Mouse (Mus musculus) C2C12 (cell line): Measurements from ENCODE around the gene A830018L16Rik. TPM values are rescaled to one million over a fixed set of nuclear protein-coding genes. Genes with fewer than 3 reads are reported as not detected.

Experiments used
- H3K27me3 ChIP-seq: one replicate; pipeline ENCODE4 v1.6.1; 2011; ENCODE audit not compliant: control insufficient read depth, insufficient read depth, insufficient read length
- H3K36me3 ChIP-seq: one replicate; pipeline ENCODE4 v1.6.1; 2011; ENCODE audit not compliant: control insufficient read depth, insufficient read depth
- H3K4me3 ChIP-seq: one replicate; pipeline ENCODE4 v1.5.1; 2011; ENCODE audit warnings: mild to moderate bottlenecking, control low read depth; ENCODE audit not compliant: poor library complexity, insufficient read depth, severe bottlenecking
- H3K79me2 ChIP-seq: one replicate; pipeline ENCODE4 v1.6.1; 2011; ENCODE audit not compliant: control insufficient read depth, insufficient read depth
- H3K79me3 ChIP-seq: one replicate; pipeline ENCODE4 v1.6.1; 2011; ENCODE audit warnings: low read depth, control low read depth
- H3ac ChIP-seq: one replicate; pipeline ENCODE3; 2011; ENCODE audit warnings: low read depth; ENCODE audit not compliant: control insufficient read depth, insufficient read length
- CEBPB ChIP-seq: IDR thresholded peaks from one replicate; pipeline ENCODE4 v1.6.1; 2011; ENCODE audit warnings: low read depth, mild to moderate bottlenecking, control low read depth, moderate library complexity
- CTCF ChIP-seq: IDR thresholded peaks from one replicate; pipeline ENCODE4 v1.5.1; 2011; ENCODE audit not compliant: control insufficient read depth, insufficient read depth, insufficient read length
- FOSL1 ChIP-seq: IDR thresholded peaks from one replicate; pipeline ENCODE4 v1.8.0; 2011; ENCODE audit warnings: mild to moderate bottlenecking, low read length; ENCODE audit not compliant: poor library complexity, insufficient read depth, severe bottlenecking
- MAX ChIP-seq: IDR thresholded peaks from one replicate; pipeline ENCODE4 v1.6.1; 2011; ENCODE audit warnings: mild to moderate bottlenecking, control low read depth
- MYOD1 ChIP-seq: IDR thresholded peaks from one replicate; pipeline ENCODE4 v1.6.1; 2011; ENCODE audit warnings: low read depth; ENCODE audit not compliant: control insufficient read depth, insufficient read length
- MYOG ChIP-seq: IDR thresholded peaks from one replicate; pipeline ENCODE4 v1.6.1; 2011; ENCODE audit not compliant: control insufficient read depth, insufficient read length; ENCODE audit errors: extremely low read depth
- USF1 ChIP-seq: IDR thresholded peaks from one replicate; pipeline ENCODE4 v1.6.1; 2011; ENCODE audit warnings: low read depth, mild to moderate bottlenecking, control low read depth, moderate library complexity
- polyA plus RNA-seq: library from polyadenylated mRNA; unstranded; fragments of >200 nt; fragmentation: generic; extraction: Trizol; gene quantifications from one replicate; pipeline ENCODE4 v1.2.1, GENCODE M21; 2012; ENCODE audit warnings: missing spikeins

A830018L16Rik gene
- polyA plus RNA-seq, 1 experiment = not detected

DNA sequence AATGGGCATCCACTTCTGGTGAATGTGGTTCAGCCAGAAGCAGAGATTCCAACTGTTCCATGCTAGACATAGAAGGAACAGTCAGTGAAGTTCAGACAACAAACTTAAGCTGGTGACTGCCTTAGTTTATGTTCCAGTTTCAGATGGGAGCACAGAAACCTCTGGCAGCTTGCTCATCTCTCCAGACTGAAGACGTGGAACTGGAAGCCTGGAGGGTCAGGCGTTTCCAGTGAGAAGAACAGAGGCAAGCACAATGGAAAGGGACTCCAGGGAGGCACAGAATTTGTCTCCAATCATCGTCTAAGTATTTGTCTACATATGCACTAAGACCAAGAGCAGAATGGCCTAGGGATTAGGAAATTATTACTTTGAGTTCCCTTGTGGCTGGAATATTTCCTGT, 576.1 kb downstream of the A830018L16Rik start:
- H3K4me3 ChIP-seq = no peak overlapping the region
- no peaks in the 10 kb centered on the region for H3K79me2 ChIP-seq
- no peaks in the 10 kb centered on the region for H3K79me3 ChIP-seq
- no peaks in the 10 kb centered on the region for H3K27me3 ChIP-seq
- no peaks in the 10 kb centered on the region for H3K36me3 ChIP-seq
- no peak overlapping the region for H3ac ChIP-seq
- TF ChIP-seq MYOG (no peak), USF1 (no peak), FOSL1 (no peak), CTCF (no peak), CEBPB (no peak), MYOD1 (no peak), MAX (no peak)

DNA sequence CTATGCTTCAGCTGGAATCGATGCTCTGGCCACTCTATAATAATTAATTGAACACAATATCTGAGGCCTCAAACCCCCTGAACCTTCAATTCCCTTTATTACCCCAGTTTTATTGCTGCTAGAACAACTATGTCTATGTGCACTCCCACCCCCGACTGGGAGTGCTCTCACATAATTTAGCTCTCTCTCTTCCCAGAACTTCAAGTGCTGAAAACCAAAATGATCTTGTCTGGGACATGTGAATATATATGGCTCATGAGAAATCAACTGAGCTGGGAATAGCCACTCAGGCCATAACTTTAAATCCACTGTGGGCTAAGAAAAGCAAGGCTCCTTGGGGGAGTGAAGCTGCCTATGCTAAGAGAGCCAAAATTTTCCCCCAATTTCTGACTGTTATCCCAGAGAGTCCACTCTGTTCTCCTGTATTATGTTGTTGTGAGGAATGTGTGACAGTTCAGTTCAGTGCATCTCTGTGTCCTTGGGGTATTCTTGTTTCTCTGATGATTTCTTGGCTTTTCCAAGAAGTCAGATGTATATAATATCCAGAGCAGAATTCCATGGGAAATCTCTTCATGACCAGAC, 582.5 kb downstream of the A830018L16Rik start:
- Histone ChIP-seq H3K79me2 (no peaks in the 10 kb centered on the region), H3ac (no peak overlapping the region), H3K36me3 (no peaks in the 10 kb centered on the region), H3K4me3 (no peak overlapping the region), H3K79me3 (no peaks in the 10 kb centered on the region), H3K27me3 (no peaks in the 10 kb centered on the region)
- no peak for TF ChIP-seq CTCF
- TF ChIP-seq FOSL1 = no peak
- no peak for TF ChIP-seq CEBPB
- no peak for TF ChIP-seq MYOD1
- TF ChIP-seq USF1 = no peak
- TF ChIP-seq MAX = no peak
- TF ChIP-seq MYOG = no peak

DNA sequence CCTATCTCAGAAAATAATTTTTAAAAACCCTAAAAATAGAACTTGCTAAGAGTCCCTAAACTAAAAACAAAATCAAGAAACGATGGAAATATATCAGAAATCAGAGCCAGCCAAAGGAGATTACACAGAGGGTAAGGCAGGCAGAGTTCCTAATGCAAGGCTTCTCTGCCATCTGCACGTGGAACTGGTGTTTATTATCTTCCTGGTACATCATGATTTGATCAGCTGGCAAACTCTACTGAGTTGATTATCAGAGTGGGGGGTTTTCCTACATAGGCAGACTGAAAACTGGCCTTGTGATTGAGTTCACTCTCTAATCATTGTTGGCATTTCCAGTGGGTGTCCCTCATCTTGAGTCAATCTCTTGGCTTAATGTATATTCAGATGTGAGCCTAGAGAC, 583.7 kb downstream of the A830018L16Rik start:
- no peak overlapping the region for H3K4me3 ChIP-seq
- H3K79me3 ChIP-seq = no peaks in the 10 kb centered on the region
- no peaks in the 10 kb centered on the region for H3K27me3 ChIP-seq
- TF ChIP-seq USF1 = no peak
- TF ChIP-seq CTCF = no peak
- no peak for TF ChIP-seq MAX
- no peak for TF ChIP-seq MYOD1
- no peak for TF ChIP-seq FOSL1
- no peak for TF ChIP-seq MYOG
- TF ChIP-seq CEBPB = no peak
- H3ac ChIP-seq = no peak overlapping the region
- no peaks in the 10 kb centered on the region for H3K36me3 ChIP-seq
- H3K79me2 ChIP-seq = no peaks in the 10 kb centered on the region

DNA sequence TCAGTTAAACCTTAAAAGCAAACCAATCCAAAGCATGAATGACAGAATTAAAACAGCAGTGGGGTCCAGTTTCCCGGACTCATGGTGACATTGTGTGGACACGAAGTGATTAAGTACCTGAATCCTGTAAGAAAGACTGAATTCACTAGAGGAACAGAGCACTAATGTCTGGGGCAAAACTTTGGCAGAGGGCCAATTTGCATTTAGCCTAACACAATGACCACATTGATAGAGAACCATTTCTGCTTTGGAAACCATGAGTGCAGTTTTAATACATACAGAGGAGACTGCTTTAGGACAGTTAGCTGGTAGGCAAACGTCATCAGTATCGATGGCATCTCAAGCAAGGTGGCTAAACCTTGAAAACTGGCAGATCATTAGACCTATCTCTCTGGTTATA, 586.7 kb downstream of the A830018L16Rik start:
- H3K27me3 ChIP-seq = no peaks in the 10 kb centered on the region
- H3K4me3 ChIP-seq = no peak overlapping the region
- H3ac ChIP-seq = no peak overlapping the region

DNA sequence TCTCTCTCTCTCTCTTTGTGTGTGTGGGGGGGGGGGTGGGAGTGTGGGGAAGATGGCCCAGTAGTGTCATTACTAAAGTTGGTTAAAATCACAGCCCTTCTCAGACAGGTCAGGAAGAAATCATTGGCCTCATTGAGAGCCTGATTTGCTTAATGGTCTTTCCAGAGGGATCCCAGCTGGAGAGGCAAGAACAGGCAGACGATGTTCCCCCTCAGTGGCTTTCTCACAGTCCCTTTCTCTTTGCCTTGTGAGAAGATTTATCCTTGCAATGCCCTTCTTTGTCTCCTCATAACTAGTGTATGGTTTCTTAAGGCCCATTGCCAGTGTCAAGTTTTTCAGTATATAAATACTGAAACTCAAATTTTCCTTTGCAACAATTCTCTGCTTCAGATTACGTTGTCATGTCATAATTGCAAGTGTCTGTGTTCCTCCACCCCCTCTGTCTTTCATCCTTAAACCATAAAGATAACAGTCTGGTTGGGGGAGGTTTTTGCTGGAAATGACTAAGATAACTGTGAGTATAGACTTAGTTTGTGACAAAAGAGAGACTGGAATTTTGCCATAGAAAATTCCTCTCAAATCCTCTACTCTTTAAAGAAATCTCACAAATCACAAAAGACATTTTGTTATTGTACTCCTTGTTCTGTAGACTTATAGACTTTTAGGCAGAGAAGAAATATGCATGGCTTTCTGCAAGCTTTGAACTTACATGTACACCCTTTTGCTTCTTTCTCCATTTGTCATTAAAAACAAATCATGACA, 595.1 kb downstream of the A830018L16Rik start:
- no peaks in the 10 kb centered on the region for H3K36me3 ChIP-seq
- no peak overlapping the region for H3K4me3 ChIP-seq
- H3K27me3 ChIP-seq = no peaks in the 10 kb centered on the region
- H3K79me2 ChIP-seq = no peaks in the 10 kb centered on the region
- H3ac ChIP-seq = no peak overlapping the region
- H3K79me3 ChIP-seq = no peaks in the 10 kb centered on the region
- no peak for TF ChIP-seq MYOG
- TF ChIP-seq USF1 = no peak
- TF ChIP-seq MAX = no peak
- no peak for TF ChIP-seq CEBPB
- no peak for TF ChIP-seq MYOD1

More for the DNA sequence above, 586.7 kb downstream of the A830018L16Rik start:
- Histone ChIP-seq H3K36me3 (no peaks in the 10 kb centered on the region), H3K79me3 (no peaks in the 10 kb centered on the region), H3K79me2 (no peaks in the 10 kb centered on the region)
- no peak for TF ChIP-seq CEBPB
- TF ChIP-seq MYOG = no peak
- no peak for TF ChIP-seq CTCF
- no peak for TF ChIP-seq USF1
- no peak for TF ChIP-seq MAX
- TF ChIP-seq FOSL1 = no peak
- TF ChIP-seq MYOD1 = no peak
